In the genomic region with DNA sequence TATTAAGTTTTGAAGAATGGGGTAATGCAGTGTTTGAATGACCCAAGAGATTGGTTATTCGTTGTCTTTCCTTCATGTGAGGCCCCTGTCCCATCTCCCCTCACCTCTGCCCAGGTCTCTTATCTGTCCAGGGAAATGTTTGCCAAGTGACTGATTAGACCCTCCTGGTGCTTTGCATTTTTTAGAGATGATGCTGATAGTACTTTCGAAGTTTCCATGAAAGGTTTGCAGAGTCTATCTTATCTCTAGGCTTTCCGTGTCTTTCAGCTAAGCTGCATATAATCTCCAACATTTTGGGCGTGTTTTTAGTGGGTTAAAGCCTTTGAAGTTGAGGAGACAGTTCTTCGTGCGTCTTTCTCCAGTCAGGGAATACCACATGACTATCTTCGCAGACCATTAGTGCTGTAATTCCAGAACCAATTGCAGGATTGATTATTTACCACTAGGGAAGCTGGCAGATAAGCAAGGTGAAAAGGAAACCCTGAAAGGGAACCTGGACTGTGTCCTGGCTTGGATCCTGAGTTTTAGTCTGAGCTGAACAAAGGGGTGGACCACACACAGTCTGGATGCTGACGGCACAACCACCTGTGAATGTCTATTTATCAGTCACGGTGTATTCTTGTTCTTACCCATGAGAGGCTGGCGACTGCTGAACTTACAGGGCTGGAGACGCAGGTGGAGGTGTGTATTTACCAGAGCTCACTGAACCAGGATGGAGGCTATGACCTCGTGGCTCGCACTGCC, we compare ENCODE assay signal across 27 mouse cellular contexts.
A peak's percentile ranks its signal among the peaks of the same experiment; 100 is the strongest.
DNase-seq lines count a peak whose midpoint lies in the region; ATAC-seq and TF ChIP-seq lines count a peak whose summit lies in the region.
"Had no signal": no experiment of that assay in that cellular context is flagged by ENCODE, and none has a peak within 500 bp of the region (broad histone marks: within the 10 kb centered on the region; RNA-seq: fewer than 3 reads in every experiment).

No protein-coding gene starts in this region.

- H3K4me2 ChIP-seq in liver, postnatal 0 days (ENCODE audit: low read depth, low read length) = no peak overlapping the region
- 0 out of 2 replicates have a peak overlapping the region, but pooled peaks have one; percentile 8 for H3K4me2 ChIP-seq in stomach, embryonic 15.5 days
- H3K4me2 ChIP-seq in stomach, postnatal 0 days (replicated peaks; ENCODE audit: low read depth) = no peak overlapping the region
- no peak overlapping the region for H3K4me2 ChIP-seq in stomach, embryonic 16.5 days (ENCODE audit: low read depth, low read length)
- H3K4me2 ChIP-seq: hindbrain, embryonic 12.5 days; limb, embryonic 13.5 days; midbrain, embryonic 11.5 days; neural tube, embryonic 12.5 days had no signal

- H3K4me3 ChIP-seq in liver, adult 2 months (ENCODE audit: insufficient read depth, low read depth, low read length) = no peak overlapping the region
- no peak overlapping the region for H3K4me3 ChIP-seq in liver, postnatal 0 days (ENCODE audit: low read depth, low read length)
- H3K4me3 ChIP-seq in stomach, embryonic 15.5 days (replicated peaks) = no peak overlapping the region
- no peak overlapping the region for H3K4me3 ChIP-seq in stomach, postnatal 0 days (ENCODE audit: low read depth, low read length)
- H3K4me3 ChIP-seq in stomach, embryonic 16.5 days (replicated peaks; ENCODE audit: low read length) = no peak overlapping the region
- H3K4me3 ChIP-seq: erythroblast, embryonic 14.5 days; gastrocnemius, adult 2 months; heart, adult 2 months; hindbrain, embryonic 12.5 days; limb, embryonic 13.5 days; myocyte; neural tube, embryonic 12.5 days had no signal

- intact Hi-C loops in heart, postnatal 10 days (cut with DNase I) = no loop called here

- DNase-seq in heart, adult 11 months = peak; percentile 61
- no peak for DNase-seq in heart, postnatal 10 days
- DNase-seq in liver, adult 2 months (ENCODE audit: extremely low read depth, low read depth, low spot score) = peak; percentile 68
- DNase-seq in liver, postnatal 0 days = no peak
- no peak for DNase-seq in stomach, postnatal 0 days (ENCODE audit: low spot score)
- no peak for DNase-seq in ovary, adult 18-20 months (ENCODE audit: low spot score)
- DNase-seq: adrenal gland, postnatal 10 days; gastrocnemius, adult 2 months; gastrocnemius, postnatal 36 days; heart, adult 2 months; heart, postnatal 14 days; kidney, adult 2 months; kidney, postnatal 4 days; lung, postnatal 10 days; thymus, adult 2 months; thymus, postnatal 36 days had no signal

- 12% methylated on average over 13 of the region's 13 CpGs for WGBS in liver, adult 2 months
- 24% methylated on average over 13 of the region's 13 CpGs for WGBS in liver, postnatal 0 days (ENCODE audit: insufficient replicate concordance)
- 13% methylated on average over 13 of the region's 13 CpGs for WGBS in stomach, embryonic 15.5 days
- 20% methylated on average over 13 of the region's 13 CpGs for WGBS in stomach, postnatal 0 days
- 13% methylated on average over 13 of the region's 13 CpGs for WGBS in stomach, embryonic 16.5 days

- no peaks in the 10 kb centered on the region for H3K36me3 ChIP-seq in liver, adult 2 months (ENCODE audit: control insufficient read depth, insufficient read depth, low read length)
- H3K36me3 ChIP-seq in liver, postnatal 0 days (replicated peaks; ENCODE audit: insufficient read depth, low read length) = no peaks in the 10 kb centered on the region
- no peaks in the 10 kb centered on the region for H3K36me3 ChIP-seq in stomach, embryonic 15.5 days
- no peaks in the 10 kb centered on the region for H3K36me3 ChIP-seq in stomach, postnatal 0 days (ENCODE audit: control insufficient read depth, insufficient read depth, low read length)
- no peaks in the 10 kb centered on the region for H3K36me3 ChIP-seq in stomach, embryonic 16.5 days (ENCODE audit: control insufficient read depth, insufficient read depth, low read length)
- H3K36me3 ChIP-seq: hindbrain, embryonic 12.5 days; limb, embryonic 13.5 days; neural tube, embryonic 12.5 days had no signal

- TF ChIP-seq EP300 in liver, postnatal 0 days (IDR thresholded peaks at IDR 0.05; ENCODE audit: low read depth) = no peak
- no peak for TF ChIP-seq EP300 in stomach, postnatal 0 days (optimal IDR thresholded peaks at IDR 0.05)

- peaks cover 2% of the 10 kb centered on the region; the same call in 1 of the 2 replicates for H3K4me1 ChIP-seq in liver, adult 2 months (ENCODE audit: control insufficient read depth, insufficient read depth, low read length)
- H3K4me1 ChIP-seq in liver, postnatal 0 days (ENCODE audit: insufficient read depth) = peaks cover 10% of the 10 kb centered on the region
- H3K4me1 ChIP-seq in stomach, embryonic 15.5 days = 0 out of 2 replicates have a peak, but pooled peaks cover 6% of the 10 kb centered on the region
- H3K4me1 ChIP-seq in stomach, postnatal 0 days (replicated peaks; ENCODE audit: control insufficient read depth, insufficient read depth) = peaks cover 6% of the 10 kb centered on the region
- H3K4me1 ChIP-seq in stomach, embryonic 16.5 days (ENCODE audit: control insufficient read depth, insufficient read depth, low read length) = 0 out of 2 replicates have a peak, but pooled peaks cover 6% of the 10 kb centered on the region
- H3K4me1 ChIP-seq: hindbrain, embryonic 12.5 days; neural tube, embryonic 12.5 days had no signal

- TF ChIP-seq POLR2A in liver, adult 2 months (IDR thresholded peaks at IDR 0.05; ENCODE audit: extremely low read depth, insufficient read depth, low read length) = no peak

- no peak overlapping the region for H3K27ac ChIP-seq in liver, adult 2 months (replicated peaks; ENCODE audit: insufficient read depth, low read depth, low read length)
- no peak overlapping the region for H3K27ac ChIP-seq in liver, postnatal 0 days (ENCODE audit: low read depth)
- no peak overlapping the region; the same call in 1 of the 2 replicates for H3K27ac ChIP-seq in stomach, embryonic 15.5 days
- H3K27ac ChIP-seq in stomach, postnatal 0 days (replicated peaks) = no peak overlapping the region
- H3K27ac ChIP-seq in stomach, embryonic 16.5 days (ENCODE audit: low read length) = no peak overlapping the region
- H3K27ac ChIP-seq: gastrocnemius, adult 2 months; heart, adult 2 months; hindbrain, embryonic 12.5 days; limb, embryonic 13.5 days; liver, embryonic 14.5 days; neural tube, embryonic 12.5 days had no signal

- no peak overlapping the region for H3K9ac ChIP-seq in liver, adult 2 months (ENCODE audit: low read depth, low read length)
- no peak overlapping the region for H3K9ac ChIP-seq in liver, postnatal 0 days (replicated peaks)
- H3K9ac ChIP-seq in stomach, embryonic 15.5 days = no peak overlapping the region
- no peak overlapping the region for H3K9ac ChIP-seq in stomach, postnatal 0 days (ENCODE audit: low read length)
- no peak overlapping the region for H3K9ac ChIP-seq in stomach, embryonic 16.5 days (ENCODE audit: low read length)
- H3K9ac ChIP-seq: hindbrain, embryonic 12.5 days; limb, embryonic 13.5 days; liver, embryonic 14.5 days; neural tube, embryonic 12.5 days had no signal

- ATAC-seq in liver, postnatal 0 days = no peak
- ATAC-seq in stomach, embryonic 15.5 days (ENCODE audit: insufficient read depth, low FRiP score, low read depth) = no peak
- no peak for ATAC-seq in stomach, postnatal 0 days (ENCODE audit: low FRiP score, low TSS enrichment)
- peak; percentile 33; the same call in 1 of the 2 replicates for ATAC-seq in stomach, embryonic 16.5 days (ENCODE audit: insufficient read depth, low FRiP score)
- ATAC-seq: forebrain, embryonic 16.5 days; Patski had no signal

- H3K27me3 ChIP-seq in liver, adult 2 months (ENCODE audit: control insufficient read depth, insufficient read depth, low read length) = no peaks in the 10 kb centered on the region
- no peaks in the 10 kb centered on the region for H3K27me3 ChIP-seq in liver, postnatal 0 days (ENCODE audit: insufficient read depth, low read length)
- H3K27me3 ChIP-seq in stomach, embryonic 15.5 days (replicated peaks) = no peaks in the 10 kb centered on the region
- no peaks in the 10 kb centered on the region for H3K27me3 ChIP-seq in stomach, postnatal 0 days (ENCODE audit: control insufficient read depth, insufficient read depth, low read length)
- no peaks in the 10 kb centered on the region for H3K27me3 ChIP-seq in stomach, embryonic 16.5 days (ENCODE audit: control insufficient read depth, insufficient read depth, low read length)
- H3K27me3 ChIP-seq: neural tube, embryonic 12.5 days; Patski had no signal

- H3K9me3 ChIP-seq in liver, postnatal 0 days (ENCODE audit: low read length) = no peaks in the 10 kb centered on the region
- no peaks in the 10 kb centered on the region for H3K9me3 ChIP-seq in stomach, embryonic 15.5 days
- no peaks in the 10 kb centered on the region for H3K9me3 ChIP-seq in stomach, postnatal 0 days (ENCODE audit: control insufficient read depth, low read length)
- no peaks in the 10 kb centered on the region for H3K9me3 ChIP-seq in stomach, embryonic 16.5 days (replicated peaks; ENCODE audit: control insufficient read depth, low read length)
- H3K9me3 ChIP-seq: hindbrain, embryonic 12.5 days; limb, embryonic 13.5 days; neural tube, embryonic 12.5 days had no signal

- no peak for TF ChIP-seq CTCF in liver, adult 2 months (IDR thresholded peaks at IDR 0.05; ENCODE audit: low read depth, low read length)
- no peak for TF ChIP-seq CTCF in liver, postnatal 0 days (IDR thresholded peaks at IDR 0.05; ENCODE audit: low read depth)
- TF ChIP-seq CTCF in stomach, postnatal 0 days (IDR thresholded peaks at IDR 0.05; ENCODE audit: low read depth) = no peak

- H3K79me2 ChIP-seq in liver, adult 2 months (ENCODE audit: control insufficient read depth, insufficient read depth, low read length) = no peaks in the 10 kb centered on the region

Comparison
In these comparisons a context has a peak if more than half of its experiments do, and no peak if none do; other contexts are left out.
1. DNase-seq: peak in heart, adult 11 months (single experiment) and liver, adult 2 months (single experiment); none in heart, postnatal 10 days (0 of 2), liver, postnatal 0 days (single experiment), stomach, postnatal 0 days (single experiment) and ovary, adult 18-20 months (single experiment).